Mouse (Mus musculus): ENCODE data around the gene Cfap99.

Gene Cfap99

GRCm38 (mm10) chr5:34335539-34336096 lies 47.2 kb downstream of the Cfap99 start:
- DNase-seq = no peak

DNA sequence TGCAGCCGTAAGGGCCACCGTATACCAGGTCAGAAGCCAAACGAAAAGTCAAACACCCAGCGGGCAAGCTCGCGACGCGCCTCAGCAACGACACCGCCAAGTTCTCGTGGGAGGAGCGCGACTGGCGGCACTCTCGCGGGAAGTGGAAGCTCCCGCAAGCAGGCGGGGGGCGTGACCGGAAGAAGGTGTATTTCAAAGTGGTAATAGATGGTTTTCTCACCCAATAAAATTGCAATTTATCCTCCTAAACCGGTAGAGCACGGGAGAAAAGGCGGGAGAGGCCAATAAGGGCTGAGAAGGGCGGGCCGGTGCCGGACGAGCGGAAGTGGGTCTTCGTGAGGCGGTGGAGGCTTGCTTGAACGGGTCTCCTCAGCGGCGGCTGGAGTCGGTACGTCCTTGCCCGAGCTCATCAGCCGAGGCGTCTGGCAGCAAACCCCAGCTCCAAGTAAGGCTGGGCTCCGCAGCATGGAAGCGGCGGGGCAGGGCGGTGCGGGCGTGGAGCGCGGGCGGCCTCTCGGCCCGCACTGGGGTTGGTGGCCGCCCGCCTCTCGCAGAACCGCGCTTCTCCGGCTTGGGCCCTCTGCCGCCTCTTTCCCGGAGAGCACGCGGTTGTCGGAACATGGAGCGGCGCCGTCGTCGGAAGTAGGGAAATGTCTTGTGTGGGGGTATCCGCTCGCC lies 47.8 kb downstream of the Cfap99 start, which contains the start of gene Rnf4:
Gene Rnf4, plus strand, starts transcription at position 193 of the 678 bp plus-strand sequence.
- peak; percentile 98 for DNase-seq

DNA sequence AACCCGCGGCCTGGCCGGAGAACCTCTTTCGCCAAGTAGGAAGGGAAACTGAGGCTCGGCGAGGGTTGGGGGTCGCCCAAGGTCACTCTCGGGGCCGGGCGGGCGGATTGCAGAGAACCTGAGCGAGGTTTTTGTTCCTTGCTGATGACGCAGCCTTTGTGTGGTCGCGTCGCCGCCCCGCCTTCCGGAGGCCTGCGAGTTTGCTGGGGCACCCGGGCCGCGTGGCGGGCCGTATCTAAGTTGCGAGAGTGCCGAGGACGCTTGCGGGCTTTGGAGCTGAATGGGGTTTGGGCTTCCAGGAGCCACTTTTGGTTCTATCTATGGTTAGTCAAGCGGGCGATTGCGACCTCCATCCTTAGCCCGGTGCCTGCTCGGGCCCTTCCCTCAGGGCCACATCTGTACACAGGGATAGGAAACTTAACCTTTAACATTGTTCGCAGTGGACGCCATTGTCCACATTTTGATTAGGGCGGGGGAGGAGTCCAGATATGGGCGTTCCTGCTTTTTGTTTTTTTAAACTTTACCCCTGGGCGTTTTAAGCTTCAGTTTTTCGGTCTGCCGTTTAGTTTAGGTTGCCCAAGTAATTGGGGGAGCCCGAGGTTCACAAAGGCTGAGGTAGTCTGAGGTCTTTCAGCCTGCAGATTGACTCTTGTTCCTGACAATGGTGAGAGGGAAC lies 48.5 kb downstream of the Cfap99 start:
- DNase-seq = no peak

GRCm38 (mm10) chr5:34340246-34340645 lies 51.8 kb downstream of the Cfap99 start:
- DNase-seq = no peak

- no peak for DNase-seq
Observed at GRCm38 (mm10) chr5:34352084-34352631, 63.8 kb downstream of the Cfap99 start.

DNA sequence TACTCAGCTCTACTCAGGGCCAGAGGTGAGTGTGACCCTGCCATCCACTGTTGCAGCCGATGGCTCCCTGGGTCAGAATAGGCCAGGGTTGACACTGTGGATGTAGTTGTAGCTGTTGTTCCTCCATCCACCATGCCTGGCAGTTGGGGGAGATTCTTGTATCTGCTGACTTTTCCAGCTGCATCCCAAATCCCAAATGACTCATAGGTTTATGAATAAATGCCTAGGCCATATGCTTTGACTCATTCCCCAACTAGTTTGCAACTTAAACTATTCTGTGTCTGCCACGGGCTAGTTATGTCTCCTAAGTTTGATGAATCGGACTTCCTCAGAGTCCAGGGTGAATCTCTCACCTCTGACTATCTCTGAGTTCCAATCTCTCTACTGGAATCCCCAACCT lies 71.9 kb downstream of the Cfap99 start:
- no peak for DNase-seq

GRCm38 (mm10) chr5:34363115-34363514 lies 74.7 kb downstream of the Cfap99 start:
- no peak for DNase-seq

- DNase-seq = no peak
Observed at GRCm38 (mm10) chr5:34368551-34369290, 80.3 kb downstream of the Cfap99 start.

DNA sequence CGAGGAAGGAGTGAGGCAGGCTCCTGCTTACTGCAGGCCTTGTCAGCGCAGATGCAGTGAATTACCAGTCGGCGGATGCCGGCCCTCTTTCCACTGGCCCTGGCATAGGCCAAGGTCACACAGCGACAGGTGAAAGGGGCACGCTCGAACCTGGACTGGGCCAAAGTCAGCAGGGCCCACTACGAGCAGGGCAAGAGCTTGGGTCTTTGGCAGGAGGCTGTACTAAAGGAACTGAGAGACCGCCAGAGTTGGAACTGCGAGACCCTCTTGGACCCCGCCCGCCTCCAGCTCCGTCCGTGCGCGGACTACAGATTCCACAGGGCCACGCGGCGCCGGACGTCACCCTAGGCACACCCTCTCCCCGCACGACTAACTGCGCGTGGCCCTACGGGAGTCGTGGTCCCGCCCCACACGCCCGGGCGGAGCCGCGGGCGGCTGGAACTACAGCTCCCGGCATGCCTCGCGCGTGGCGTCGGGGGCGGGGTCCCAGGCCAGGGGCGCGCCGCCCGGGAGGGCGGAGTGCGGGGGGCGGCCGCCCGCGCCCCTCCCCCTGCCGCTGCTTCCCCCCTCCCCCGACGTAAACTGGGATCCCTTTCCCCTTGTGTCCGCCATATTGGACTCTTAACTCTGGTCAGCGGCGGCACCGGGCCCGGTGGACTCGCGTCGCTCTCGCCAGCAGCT lies 81.1 kb downstream of the Cfap99 start, which contains the start of gene Fam193a:
Gene Fam193a, plus strand, starts transcription at position 593 of the 681 bp plus-strand sequence.
- DNase-seq = peak; percentile 96

- peak; percentile 54 for DNase-seq
Observed at GRCm38 (mm10) chr5:34370022-34370823, 81.8 kb downstream of the Cfap99 start.

DNA sequence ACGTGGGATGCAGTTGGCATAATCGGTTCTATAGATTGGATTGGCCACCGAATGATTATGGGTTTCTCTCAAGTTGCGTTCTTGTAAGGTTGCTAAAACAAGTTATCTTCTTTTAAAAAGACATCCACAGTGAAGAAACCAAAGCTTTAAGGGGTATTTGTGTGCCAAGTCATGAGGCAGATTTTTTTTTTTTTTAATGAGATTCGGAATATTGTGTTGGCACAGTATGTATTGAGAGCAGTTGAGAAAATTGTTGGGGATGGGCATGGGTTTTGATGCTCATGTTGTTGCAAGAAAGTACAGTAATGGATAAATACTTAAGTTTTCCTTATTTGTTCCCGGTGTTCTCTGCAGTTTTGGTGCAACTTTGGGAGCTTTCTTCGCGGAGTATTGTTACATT lies 82.4 kb downstream of the Cfap99 start:
- no peak for DNase-seq

DNA sequence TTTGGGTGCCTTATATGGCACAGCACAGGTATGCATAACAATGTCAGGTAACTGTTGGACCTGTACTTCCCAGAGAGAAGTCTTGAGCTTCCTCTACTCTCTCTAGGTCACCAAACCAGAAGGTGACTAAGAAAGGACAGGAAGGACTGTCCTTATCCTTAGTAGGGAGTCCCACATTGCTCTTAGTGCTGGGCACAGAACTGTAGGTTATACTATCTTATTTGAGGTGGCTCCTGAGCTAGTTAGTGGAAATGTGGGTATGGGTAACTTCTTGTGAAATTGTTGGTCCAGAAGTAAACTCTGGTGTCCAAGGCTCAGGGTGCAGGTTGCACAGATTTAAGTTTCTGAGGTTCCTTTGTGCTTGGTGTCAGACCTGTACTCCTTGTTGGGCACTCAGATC lies 83.7 kb downstream of the Cfap99 start:
- no peak for DNase-seq

- no peak for DNase-seq
Observed at GRCm38 (mm10) chr5:34372541-34372940, 84.1 kb downstream of the Cfap99 start.
